Mouse (Mus musculus) liver, postnatal 0 days (tissue): ENCODE measurements around the gene Kirrel3. TPM values are rescaled to one million over a fixed set of nuclear protein-coding genes. Genes with fewer than 3 reads are reported as not detected.
A peak's percentile ranks its signal among the peaks of the same experiment; 100 is the strongest.

Source experiments
- ATAC-seq: fragments of 200-750 bp; cut with Nextera tagmentation; 2 replicates; pipeline ENCODE4 v1.8.0; 2017; ENCODE audit warnings: mild to moderate bottlenecking, moderate library complexity
- DNase-seq: peaks from one replicate; pipeline ENCODE4 v3.0.0-alpha.2; 2016
- H3K27ac ChIP-seq: fragments of 300-500 bp; sonication (generic); 2 replicates; pipeline ENCODE4 v1.5.1; 2014; ENCODE audit warnings: antibody characterized with exemption, moderate library complexity, mild to moderate bottlenecking, low read depth
- H3K27me3 ChIP-seq: fragments of 300-500 bp; sonication (generic); 2 replicates; pipeline ENCODE4 v1.6.1; 2014; ENCODE audit warnings: low read length, control low read depth, mixed read lengths; ENCODE audit not compliant: insufficient read depth
- H3K36me3 ChIP-seq: fragments of 300-500 bp; sonication (generic); replicated peaks from 2 replicates; pipeline ENCODE4 v1.6.1; 2014; ENCODE audit warnings: mild to moderate bottlenecking, control low read depth, low read length, moderate library complexity, mixed read lengths; ENCODE audit not compliant: insufficient read depth
- H3K4me1 ChIP-seq: fragments of 300-500 bp; sonication (generic); 2 replicates; pipeline ENCODE4 v1.6.1; 2014; ENCODE audit warnings: antibody characterized with exemption, mild to moderate bottlenecking, control low read depth; ENCODE audit not compliant: insufficient read depth
- H3K4me2 ChIP-seq: fragments of 300-500 bp; sonication (generic); 2 replicates; pipeline ENCODE4 v1.6.1; 2014; ENCODE audit warnings: low read depth, mild to moderate bottlenecking, low read length, moderate library complexity, mixed read lengths
- H3K4me3 ChIP-seq: fragments of 300-500 bp; sonication (generic); 2 replicates; pipeline ENCODE4 v1.5.1; 2014; ENCODE audit warnings: low read depth, low read length
- H3K9ac ChIP-seq: fragments of 300-500 bp; sonication (generic); replicated peaks from 2 replicates; pipeline ENCODE4 v1.6.1; 2014; ENCODE audit warnings: mild to moderate bottlenecking, moderate library complexity
- H3K9me3 ChIP-seq: fragments of 300-500 bp; sonication (generic); 2 replicates; pipeline ENCODE4 v1.6.1; 2016; ENCODE audit warnings: mild to moderate bottlenecking, control low read depth, low read length, mixed read lengths
- CTCF ChIP-seq: sonication (generic); IDR thresholded peaks from 2 replicates; pipeline ENCODE4 v1.5.1; 2016; ENCODE audit warnings: antibody characterized with exemption, low read depth
- EP300 ChIP-seq: IDR thresholded peaks from 2 replicates; pipeline ENCODE4 v1.6.1; 2016; ENCODE audit warnings: antibody characterized with exemption, low read depth, mild to moderate bottlenecking
- WGBS: fragments of 180-500 bp; shearing (Covaris S2); extraction: QIAGEN DNeasy Blood & Tissue Kit; methylation state at CpG from one replicate; pipeline ENCODE4 v1.1.7; 2014; ENCODE audit not compliant: insufficient replicate concordance; 5-methylcytosine and 5-hydroxymethylcytosine counted together
- polyA plus RNA-seq: library from polyadenylated mRNA; unstranded; fragments of >200 nt; fragmentation: Nextera tagmentation; extraction: Ambion mirVana; gene quantifications from 2 replicates; pipeline ENCODE4 v1.2.1, GENCODE M21; 2015

Kirrel3 gene
- polyA plus RNA-seq, 1 experiment from 2014 or later: 0.07 TPM

DNA sequence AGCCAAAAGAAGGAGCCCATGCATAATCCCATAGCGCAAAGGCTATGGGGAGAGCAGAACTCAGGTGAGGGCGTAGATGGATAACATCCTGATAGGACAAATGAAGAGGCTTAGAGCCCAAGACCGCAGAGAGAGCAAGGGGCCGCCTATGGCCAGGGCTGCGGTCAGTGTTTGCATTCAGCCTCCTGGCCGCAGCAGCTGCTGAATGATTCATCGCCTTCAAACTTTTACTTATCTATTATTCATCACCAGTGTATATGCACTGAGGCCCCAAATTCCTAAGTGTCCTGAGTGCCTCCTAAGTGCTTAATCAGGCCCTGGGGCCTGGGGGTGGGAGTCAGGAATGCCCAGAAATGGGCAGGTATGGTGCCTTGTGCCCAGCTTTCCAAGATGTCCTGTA is 457.3 kb downstream of the Kirrel3 start:
- no peaks in the 10 kb centered on the region for H3K27me3 ChIP-seq
- no peak overlapping the region for H3K4me3 ChIP-seq
- H3K9ac ChIP-seq: no peak overlapping the region
- no peaks in the 10 kb centered on the region for H3K4me1 ChIP-seq
- H3K9me3 ChIP-seq: no peaks in the 10 kb centered on the region
- H3K36me3 ChIP-seq: no peaks in the 10 kb centered on the region
- H3K27ac ChIP-seq: no peak overlapping the region
- TF ChIP-seq EP300 (no peak), CTCF (no peak)
- DNase-seq (no peak), ATAC-seq (no peak)
- WGBS: 68% methylated on average over 7 of the region's 7 CpGs
- H3K4me2 ChIP-seq: no peak overlapping the region

DNA sequence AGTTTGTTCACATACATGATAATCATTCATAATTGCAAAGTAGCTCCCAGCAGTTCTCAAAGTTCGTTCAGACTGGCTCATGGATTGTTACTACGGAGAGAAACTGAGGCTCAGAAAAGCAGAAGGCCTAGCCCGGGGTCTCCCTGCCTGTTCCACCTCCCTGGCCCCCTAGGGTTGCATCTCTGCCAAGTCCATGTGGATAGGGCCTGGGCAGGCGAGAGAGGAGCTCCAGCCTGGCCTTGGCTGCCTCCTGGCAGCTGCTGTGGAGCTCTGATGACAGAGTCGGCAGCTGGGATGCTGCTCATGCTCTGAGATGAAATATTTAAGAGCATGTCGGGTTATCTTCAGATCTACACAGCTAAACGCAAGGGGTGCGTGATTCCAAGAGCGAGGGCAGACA is 459.6 kb downstream of the Kirrel3 start:
- WGBS: 70% methylated on average over 9 of the region's 9 CpGs
- Histone ChIP-seq H3K4me2 (no peak overlapping the region), H3K4me3 (no peak overlapping the region), H3K36me3 (no peaks in the 10 kb centered on the region), H3K4me1 (no peaks in the 10 kb centered on the region), H3K9ac (no peak overlapping the region), H3K27me3 (no peaks in the 10 kb centered on the region), H3K27ac (no peak overlapping the region), H3K9me3 (no peaks in the 10 kb centered on the region)
- ATAC-seq: no peak
- TF ChIP-seq CTCF (no peak), EP300 (no peak)
- no peak for DNase-seq

DNA sequence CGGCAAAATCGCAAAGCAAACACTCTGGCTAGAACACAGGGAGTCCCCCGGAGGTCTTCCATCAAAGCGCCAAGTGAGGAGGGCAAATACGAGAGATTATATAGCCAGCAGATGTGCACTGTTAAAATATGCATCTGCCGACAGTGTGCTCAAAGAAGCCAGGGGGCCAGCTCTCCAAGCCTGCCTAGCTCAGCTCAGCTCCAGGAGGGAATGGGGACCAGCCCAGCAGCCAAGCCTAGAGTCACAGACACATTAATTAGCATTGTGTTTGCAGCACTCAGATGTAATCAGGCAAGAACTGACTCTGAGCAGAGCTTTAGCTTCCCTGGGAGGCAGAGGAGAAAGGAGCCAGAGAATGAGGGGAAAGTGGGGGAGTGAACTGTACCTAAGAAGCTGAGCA is 461.6 kb downstream of the Kirrel3 start:
- Histone ChIP-seq H3K4me2 (no peak overlapping the region), H3K9ac (no peak overlapping the region), H3K4me3 (no peak overlapping the region), H3K36me3 (no peaks in the 10 kb centered on the region), H3K27me3 (no peaks in the 10 kb centered on the region), H3K9me3 (no peaks in the 10 kb centered on the region), H3K4me1 (no peaks in the 10 kb centered on the region), H3K27ac (no peak overlapping the region)
- no peak for TF ChIP-seq CTCF
- ATAC-seq (no peak), DNase-seq (no peak)
- WGBS: 40% methylated on average over 6 of the region's 6 CpGs

DNA sequence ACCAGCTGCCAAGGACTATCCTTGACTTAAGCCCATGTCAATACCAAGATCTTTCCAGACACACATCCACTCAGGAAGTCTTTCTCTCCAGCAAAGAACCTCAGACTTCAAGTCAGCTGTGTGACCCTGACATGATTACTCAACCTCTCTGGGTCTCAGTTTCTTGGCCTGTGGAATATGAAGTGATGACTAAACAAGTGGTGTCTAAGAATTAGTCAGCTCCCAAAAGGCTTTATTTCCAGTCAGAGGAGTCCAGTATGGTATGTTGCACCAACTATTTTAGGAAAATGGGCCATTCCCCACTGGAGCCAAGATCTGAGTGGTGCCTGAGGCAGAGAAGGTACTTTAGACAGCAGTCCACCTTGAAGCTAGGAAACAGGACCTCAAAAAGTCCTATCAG is 462.0 kb downstream of the Kirrel3 start:
- TF ChIP-seq CTCF (no peak), EP300 (no peak)
- Histone ChIP-seq H3K9me3 (no peaks in the 10 kb centered on the region), H3K27ac (no peak overlapping the region), H3K4me2 (no peak overlapping the region), H3K27me3 (no peaks in the 10 kb centered on the region), H3K4me1 (no peaks in the 10 kb centered on the region), H3K36me3 (no peaks in the 10 kb centered on the region), H3K9ac (no peak overlapping the region), H3K4me3 (no peak overlapping the region)
- ATAC-seq: no peak
- DNase-seq: no peak

DNA sequence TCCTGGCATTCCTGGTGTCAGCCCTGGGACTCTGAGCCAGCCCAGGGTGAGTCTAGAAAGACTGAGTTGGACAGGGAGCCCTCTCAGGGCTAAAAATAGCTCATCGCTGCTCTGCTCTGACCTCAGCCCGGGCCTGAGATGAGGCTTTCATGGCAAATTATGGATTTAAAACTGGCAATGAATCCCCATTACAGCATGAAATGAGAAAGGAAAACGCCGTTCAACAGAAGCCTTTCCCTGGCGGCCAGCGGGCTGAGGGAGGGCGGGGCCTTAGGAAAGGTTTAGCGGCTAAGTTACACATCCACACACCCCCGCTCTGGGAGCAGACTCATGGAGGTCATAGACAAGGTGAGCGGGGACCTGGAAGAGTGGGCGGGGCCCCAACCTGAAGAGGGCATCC is 467.7 kb downstream of the Kirrel3 start:
- no peaks in the 10 kb centered on the region for H3K27me3 ChIP-seq
- 62% methylated on average over 11 of the region's 11 CpGs for WGBS
- H3K9ac ChIP-seq: no peak overlapping the region
- no peak for ATAC-seq
- no peak for DNase-seq
- no peaks in the 10 kb centered on the region for H3K36me3 ChIP-seq
- TF ChIP-seq EP300 (no peak), CTCF (no peak)
- H3K9me3 ChIP-seq: no peaks in the 10 kb centered on the region
- no peak overlapping the region for H3K27ac ChIP-seq
- H3K4me2 ChIP-seq: no peak overlapping the region
- no peak overlapping the region for H3K4me3 ChIP-seq
- H3K4me1 ChIP-seq: no peaks in the 10 kb centered on the region

DNA sequence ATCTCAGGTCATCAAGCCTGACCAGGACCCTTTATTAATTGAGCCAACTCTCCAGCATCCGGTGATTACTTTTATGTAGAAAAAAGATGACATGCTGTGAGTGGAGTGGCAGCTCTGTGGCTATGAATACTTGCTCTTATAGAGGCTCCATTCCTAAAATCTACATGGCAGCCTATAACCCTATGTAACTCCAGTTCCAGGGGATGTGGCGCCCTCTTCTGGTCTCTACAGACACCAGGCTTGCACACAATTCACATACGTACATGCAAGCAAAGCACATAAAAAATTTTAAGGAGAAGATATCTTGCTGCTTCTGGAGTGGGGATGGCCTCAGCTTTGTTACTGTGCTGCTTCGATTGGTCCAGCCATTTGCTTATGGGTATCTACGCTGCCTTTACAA is 468.5 kb downstream of the Kirrel3 start:
- Histone ChIP-seq H3K4me2 (no peak overlapping the region), H3K27ac (no peak overlapping the region), H3K27me3 (no peaks in the 10 kb centered on the region), H3K4me3 (no peak overlapping the region), H3K9me3 (no peaks in the 10 kb centered on the region), H3K36me3 (no peaks in the 10 kb centered on the region), H3K4me1 (no peaks in the 10 kb centered on the region), H3K9ac (no peak overlapping the region)
- ATAC-seq: no peak
- TF ChIP-seq CTCF: peak; percentile 36
- TF ChIP-seq EP300: no peak
- 60% methylated on average over 5 of the region's 5 CpGs for WGBS
- no peak for DNase-seq

DNA sequence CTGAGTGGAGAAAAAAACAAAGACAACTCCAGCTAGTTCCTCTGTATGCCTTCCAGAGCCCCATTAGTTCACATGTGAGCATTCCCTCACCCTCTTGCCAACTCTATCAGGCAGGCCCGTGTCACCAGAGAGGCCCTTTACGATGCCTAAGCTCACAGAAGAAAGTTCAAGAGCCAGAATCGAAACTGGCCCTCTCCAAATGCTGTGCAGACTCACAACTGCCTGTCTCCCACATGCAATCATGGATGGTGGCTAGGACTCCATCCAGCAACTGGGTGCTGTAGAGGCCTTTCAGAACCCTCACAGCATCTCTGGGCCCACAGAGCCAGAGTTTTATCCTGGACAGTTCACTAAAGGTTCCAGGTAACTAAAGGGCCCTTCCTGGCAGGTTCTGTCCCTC is 470.8 kb downstream of the Kirrel3 start:
- DNase-seq (no peak), ATAC-seq (no peak)
- Histone ChIP-seq H3K36me3 (no peaks in the 10 kb centered on the region), H3K4me3 (no peak overlapping the region), H3K9me3 (no peaks in the 10 kb centered on the region), H3K9ac (no peak overlapping the region), H3K27me3 (no peaks in the 10 kb centered on the region), H3K4me2 (no peak overlapping the region), H3K4me1 (no peaks in the 10 kb centered on the region), H3K27ac (no peak overlapping the region)
- 67% methylated on average over 3 of the region's 3 CpGs for WGBS
- TF ChIP-seq EP300 (no peak), CTCF (no peak)
